ENCODE assay signal across 9 mouse cellular contexts in the genomic region with DNA sequence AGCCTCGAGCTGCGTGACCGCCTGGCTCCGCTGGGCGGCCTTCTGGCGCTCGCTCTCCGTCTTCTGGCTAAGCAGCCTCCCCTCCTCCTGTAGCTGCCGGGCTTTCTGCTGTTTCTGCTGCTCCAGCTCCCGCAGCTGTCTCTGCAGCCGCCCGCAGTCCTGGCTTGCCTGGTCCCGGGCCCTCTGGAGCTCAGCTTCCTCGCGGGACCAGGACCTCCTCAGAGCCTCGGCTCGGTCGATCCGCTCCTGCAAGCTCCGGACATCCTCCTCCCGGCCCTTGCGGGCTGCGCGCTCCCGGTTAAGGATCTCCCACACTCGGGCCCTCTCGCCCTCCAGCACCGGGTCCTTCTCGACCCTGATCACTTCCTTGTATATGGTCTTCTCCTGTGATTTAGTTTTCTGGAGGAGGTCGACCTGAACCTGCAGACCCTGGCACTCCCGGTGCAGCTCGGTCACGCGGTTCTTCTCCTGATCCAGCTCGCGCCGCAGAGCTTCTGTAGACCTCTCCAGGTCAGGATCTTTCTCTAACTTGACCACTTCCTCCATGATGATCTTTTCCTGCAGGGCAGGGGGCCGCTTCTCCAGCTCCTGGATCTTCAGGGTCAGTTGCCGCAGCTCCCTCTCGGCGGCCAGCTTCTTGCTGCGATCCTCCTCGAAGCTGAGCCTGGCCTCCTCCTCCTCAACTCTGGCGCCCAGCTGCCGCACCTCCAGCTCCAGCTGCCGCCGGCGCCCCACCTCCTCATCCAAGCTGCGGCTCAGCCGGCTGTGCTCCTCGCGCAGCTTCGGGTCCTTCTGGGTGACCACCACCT. TPM values are rescaled to one million over a fixed set of nuclear protein-coding genes. Genes with fewer than 3 reads are reported as not detected.
DNase-seq lines count a peak whose midpoint lies in the region; ATAC-seq lines count a peak whose summit lies in the region.
"Had no signal": no experiment of that assay in that cellular context is flagged by ENCODE, and none has a peak within 500 bp of the region (broad histone marks: within the 10 kb centered on the region; RNA-seq: fewer than 3 reads in every experiment).

No protein-coding gene starts in this region.

- peak overlapping the region; percentile 36 for H3K9ac ChIP-seq in intestine, embryonic 15.5 days

- H3K27me3 ChIP-seq in intestine, embryonic 15.5 days (replicated peaks), result peaks cover 11% of the 10 kb centered on the region; the same call in 1 of the 2 replicates

- peak overlapping the region; percentile 4; the same call in 1 of the 2 replicates for H3K27ac ChIP-seq in intestine, embryonic 15.5 days

- peaks cover 24% of the 10 kb centered on the region for H3K4me1 ChIP-seq in intestine, embryonic 15.5 days (replicated peaks)

- H3K4me3 ChIP-seq in intestine, embryonic 15.5 days (replicated peaks), result peak overlapping the region; percentile 23
- H3K4me3 ChIP-seq: erythroblast, embryonic 14.5 days had no signal

- ATAC-seq in intestine, embryonic 15.5 days, result no peak

- DNase-seq in adrenal gland, postnatal 14 days, result peak; percentile 56
- DNase-seq in adrenal gland, postnatal 4 days (ENCODE audit: low spot score in 2 of 2), result no peak
- DNase-seq in thymus, postnatal 4 days, result peak; percentile 41
- no peak for DNase-seq in thymus, postnatal 14 days
- DNase-seq in neural tube, embryonic 10.5 days (ENCODE audit: extremely low spot score, low spot score), result peak; percentile 67
- no peak for DNase-seq in cerebellum, postnatal 25 days
- DNase-seq in cerebellum, adult 11 months, result no peak

- peak overlapping the region; percentile 68 for H3K4me2 ChIP-seq in intestine, embryonic 15.5 days (replicated peaks)

- no peaks in the 10 kb centered on the region for H3K9me3 ChIP-seq in intestine, embryonic 15.5 days

- WGBS in intestine, embryonic 15.5 days, result 18% methylated on average over 53 of the region's 53 CpGs

- H3K36me3 ChIP-seq in intestine, embryonic 15.5 days, result no peaks in the 10 kb centered on the region

RNA-seq across cellular contexts. Expression of gene Evpl, which starts 15.7 kb away (rescaled TPM):
- total RNA-seq in adrenal gland, postnatal 14 days (2021), result 1.3 and 1.7 TPM in 2 replicates
- 1 to 10 TPM; 2.2 to 4.3 TPM for total RNA-seq in adrenal gland, postnatal 4 days (2021)
- polyA plus RNA-seq in intestine, embryonic 15.5 days (2015; fragmentation: Nextera tagmentation; extraction: Ambion mirVana), result 3.3 and 3.4 TPM in 2 replicates

RNA-seq across cellular contexts. Expression of gene Acox1, which starts 23.3 kb away (rescaled TPM):
- total RNA-seq in adrenal gland, postnatal 14 days (2021), result 150 and 199 TPM in 2 replicates
- 100 to 1,000 TPM; 100 to 111 TPM for total RNA-seq in adrenal gland, postnatal 4 days (2021)
- 56.9 and 59.4 TPM in 2 replicates for polyA plus RNA-seq in intestine, embryonic 15.5 days (2015; fragmentation: Nextera tagmentation; extraction: Ambion mirVana)

RNA-seq across cellular contexts. Expression of gene Ten1, which starts 23.5 kb away (rescaled TPM):
- 16.7 and 20.0 TPM in 2 replicates for total RNA-seq in adrenal gland, postnatal 14 days (2021)
- total RNA-seq in adrenal gland, postnatal 4 days (2021), result 10 to 100 TPM; 31.6 to 32.9 TPM
- polyA plus RNA-seq in intestine, embryonic 15.5 days (2015; fragmentation: Nextera tagmentation; extraction: Ambion mirVana), result 98.0 and 100 TPM in 2 replicates

RNA-seq across cellular contexts. Expression of gene Srp68, which starts 51.9 kb away (rescaled TPM):
- total RNA-seq in adrenal gland, postnatal 14 days (2021), result 63.1 and 70.4 TPM in 2 replicates
- total RNA-seq in adrenal gland, postnatal 4 days (2021), result 10 to 100 TPM; 79.7 to 81.2 TPM
- 95.2 and 96.7 TPM in 2 replicates for polyA plus RNA-seq in intestine, embryonic 15.5 days (2015; fragmentation: Nextera tagmentation; extraction: Ambion mirVana)

RNA-seq across cellular contexts. Expression of gene Fbf1, which starts 54.2 kb away (rescaled TPM):
- 28.1 and 31.0 TPM in 2 replicates for total RNA-seq in adrenal gland, postnatal 14 days (2021)
- total RNA-seq in adrenal gland, postnatal 4 days (2021), result 10 to 100 TPM; 57.7 to 63.5 TPM
- 20.8 and 22.0 TPM in 2 replicates for polyA plus RNA-seq in intestine, embryonic 15.5 days (2015; fragmentation: Nextera tagmentation; extraction: Ambion mirVana)

Comparison
In these comparisons a context has a peak if more than half of its experiments do, and no peak if none do; other contexts are left out.
1. DNase-seq: peak in adrenal gland, postnatal 14 days (single experiment), thymus, postnatal 4 days (single experiment) and neural tube, embryonic 10.5 days (single experiment); none in adrenal gland, postnatal 4 days (0 of 2), thymus, postnatal 14 days (single experiment), cerebellum, postnatal 25 days (0 of 2) and cerebellum, adult 11 months (single experiment).